ENCODE assay signal across 8 mouse cellular contexts in genomic region chr3:87150056-87150688, GRCm38 (mm10). TPM values are rescaled to one million over a fixed set of nuclear protein-coding genes. Genes with fewer than 3 reads are reported as not detected.
DNase-seq lines count a peak whose midpoint lies in the region; ATAC-seq lines count a peak whose summit lies in the region.

No protein-coding gene starts in this region.

- peaks cover 74% of the 10 kb centered on the region for H3K4me1 ChIP-seq in heart, embryonic 12.5 days (replicated peaks)
- H3K4me1 ChIP-seq in hindbrain, embryonic 13.5 days (replicated peaks) = peaks cover 65% of the 10 kb centered on the region
- H3K4me1 ChIP-seq in midbrain, embryonic 15.5 days = peaks cover 60% of the 10 kb centered on the region

- no peak for ATAC-seq in heart, embryonic 12.5 days (ENCODE audit: insufficient number of reproducible peaks, low FRiP score)
- ATAC-seq in hindbrain, embryonic 13.5 days (ENCODE audit: low FRiP score) = no peak
- ATAC-seq in midbrain, embryonic 15.5 days (replicated peaks) = no peak

- H3K27ac ChIP-seq in heart, embryonic 12.5 days (ENCODE audit: poor library complexity, severe bottlenecking) = peak overlapping the region; percentile 100
- H3K27ac ChIP-seq in hindbrain, embryonic 13.5 days = peak overlapping the region; percentile 85
- peak overlapping the region; percentile 51 for H3K27ac ChIP-seq in midbrain, embryonic 15.5 days

- H3K4me3 ChIP-seq in heart, embryonic 12.5 days = no peak overlapping the region
- H3K4me3 ChIP-seq in hindbrain, embryonic 13.5 days = no peak overlapping the region
- no peak overlapping the region for H3K4me3 ChIP-seq in midbrain, embryonic 15.5 days

- H3K9ac ChIP-seq in heart, embryonic 12.5 days = peak overlapping the region; percentile 52; the same call in 1 of the 2 replicates
- peak overlapping the region; percentile 61 for H3K9ac ChIP-seq in hindbrain, embryonic 13.5 days
- no peak overlapping the region for H3K9ac ChIP-seq in midbrain, embryonic 15.5 days

- no peak for DNase-seq in heart, adult 9 months (ENCODE audit: low spot score in 2 of 2)
- DNase-seq in ZHBTc4 (ENCODE audit: low read depth, low spot score) = peak; percentile 58
- no peak for DNase-seq in natural killer cell, adult 2 months (ENCODE audit: low spot score in 2 of 2)
- DNase-seq in layer of hippocampus, postnatal 36 days = no peak
- no peak for DNase-seq in left cerebral cortex, postnatal 10 days (ENCODE audit: extremely low spot score in 1 of 2, low spot score in 2 of 2)

- H3K9me3 ChIP-seq in heart, embryonic 12.5 days (replicated peaks) = no peaks in the 10 kb centered on the region
- H3K9me3 ChIP-seq in hindbrain, embryonic 13.5 days = no peaks in the 10 kb centered on the region
- no peaks in the 10 kb centered on the region for H3K9me3 ChIP-seq in midbrain, embryonic 15.5 days

- H3K4me2 ChIP-seq in heart, embryonic 12.5 days = peak overlapping the region; percentile 50
- H3K4me2 ChIP-seq in hindbrain, embryonic 13.5 days = peak overlapping the region; percentile 13; the same call in 1 of the 2 replicates
- H3K4me2 ChIP-seq in midbrain, embryonic 15.5 days = no peak overlapping the region; the same call in 1 of the 2 replicates

- intact Hi-C loops in left cerebral cortex, postnatal 10 days (cut with DNase I) = no loop called here

- H3K36me3 ChIP-seq in heart, embryonic 12.5 days = peaks cover 13% of the 10 kb centered on the region
- H3K36me3 ChIP-seq in hindbrain, embryonic 13.5 days = no peaks in the 10 kb centered on the region
- no peaks in the 10 kb centered on the region for H3K36me3 ChIP-seq in midbrain, embryonic 15.5 days (replicated peaks)

- H3K27me3 ChIP-seq in heart, embryonic 12.5 days (replicated peaks) = no peaks in the 10 kb centered on the region
- H3K27me3 ChIP-seq in hindbrain, embryonic 13.5 days = no peaks in the 10 kb centered on the region
- H3K27me3 ChIP-seq in midbrain, embryonic 15.5 days (replicated peaks) = no peaks in the 10 kb centered on the region

- 11% methylated on average over 8 of the region's 8 CpGs for WGBS in heart, embryonic 12.5 days
- 16% methylated on average over 8 of the region's 8 CpGs for WGBS in hindbrain, embryonic 13.5 days
- WGBS in midbrain, embryonic 15.5 days = 14% methylated on average over 8 of the region's 8 CpGs

RNA-seq across cellular contexts. Expression of gene Kirrel, which starts 24.4 kb away (rescaled TPM):
- polyA plus RNA-seq in heart, embryonic 12.5 days (2016; fragmentation: Nextera tagmentation; extraction: Ambion mirVana) = 19.6 and 20.1 TPM in 2 replicates
- 7.7 and 8.9 TPM in 2 replicates for polyA plus RNA-seq in hindbrain, embryonic 13.5 days (2015; fragmentation: Nextera tagmentation; extraction: Ambion mirVana)
- 7.4 and 8.3 TPM in 2 replicates for polyA plus RNA-seq in midbrain, embryonic 15.5 days (2015; fragmentation: Nextera tagmentation; extraction: Ambion mirVana)
- 1 to 10 TPM; 3.2 to 4.3 TPM for total RNA-seq in layer of hippocampus, postnatal 36 days (2021)
- 1 to 10 TPM; 5.7 to 5.8 TPM for total RNA-seq in left cerebral cortex, postnatal 10 days (2021)
